Comparison of ENCODE assay signal across 9 mouse cellular contexts in genomic region chr12:50697492-50697891, GRCm38 (mm10). TPM values are rescaled to one million over a fixed set of nuclear protein-coding genes. Genes with fewer than 3 reads are reported as not detected.
DNase-seq lines count a peak whose midpoint lies in the region; ATAC-seq and TF ChIP-seq lines count a peak whose summit lies in the region.
"Had no signal": no experiment of that assay in that cellular context is flagged by ENCODE, and none has a peak within 500 bp of the region (broad histone marks: within the 10 kb centered on the region; RNA-seq: fewer than 3 reads in every experiment).

No protein-coding gene starts in this region.

- WGBS in heart, embryonic 12.5 days, result 14% methylated on average over 3 of the region's 3 CpGs

- no peak overlapping the region for H3K27ac ChIP-seq in heart, embryonic 12.5 days (ENCODE audit: poor library complexity, severe bottlenecking)
- H3K27ac ChIP-seq in ES-E14 (ENCODE audit: insufficient read depth, low read depth, low read length, poor library complexity, severe bottlenecking), result no peak overlapping the region
- no peak overlapping the region for H3K27ac ChIP-seq in layer of hippocampus, adult 2 months
- H3K27ac ChIP-seq: liver, embryonic 15.5 days had no signal

- in situ Hi-C loops in ES-E14 (cut with MboI; ENCODE audit: low sequenced_read_pairs in 2 of 2, unreplicated experiment in 2 of 2), result no loop called here

- TF ChIP-seq CTCF in layer of hippocampus, adult 2 months (conservative IDR thresholded peaks at IDR 0.05), result peak; percentile 94

- no peak overlapping the region for H3K4me3 ChIP-seq in heart, embryonic 12.5 days
- H3K4me3 ChIP-seq in ES-E14 (ENCODE audit: insufficient read depth in 1 of 2, low read depth in 1 of 2, low read length in 2 of 2, poor library complexity in 1 of 2, severe bottlenecking in 1 of 2), result no peak overlapping the region
- H3K4me3 ChIP-seq in layer of hippocampus, adult 2 months, result no peak overlapping the region
- H3K4me3 ChIP-seq: liver, embryonic 15.5 days had no signal

- peak; percentile 20 to 30 for DNase-seq in heart, adult 18-20 months
- peak; percentile 4 for DNase-seq in ES-E14 (ENCODE audit: low read depth, low spot score)
- DNase-seq in embryo, embryonic 11 days, result peak; percentile 38
- DNase-seq in layer of hippocampus, adult 2 months (ENCODE audit: low spot score in 2 of 2), result peak; percentile 31 to 33
- DNase-seq in retina, embryonic 14.5 days (ENCODE audit: low spot score), result peak; percentile 60
- DNase-seq in spleen, postnatal 4 days (ENCODE audit: low spot score in 2 of 2), result no peak
- no peak for DNase-seq in urinary bladder, postnatal 36 days (ENCODE audit: low spot score in 2 of 2)

- no peaks in the 10 kb centered on the region for H3K27me3 ChIP-seq in heart, embryonic 12.5 days (replicated peaks)
- H3K27me3 ChIP-seq: liver, embryonic 15.5 days had no signal

- H3K4me2 ChIP-seq in heart, embryonic 12.5 days, result no peak overlapping the region
- H3K4me2 ChIP-seq: liver, embryonic 15.5 days had no signal

- no peaks in the 10 kb centered on the region for H3K4me1 ChIP-seq in heart, embryonic 12.5 days (replicated peaks)
- H3K4me1 ChIP-seq in ES-E14 (ENCODE audit: control insufficient read depth in 2 of 2, insufficient read depth in 2 of 2, low read length in 2 of 2, poor library complexity in 1 of 2), result no peaks in the 10 kb centered on the region
- H3K4me1 ChIP-seq: liver, embryonic 15.5 days had no signal

- H3K36me3 ChIP-seq in heart, embryonic 12.5 days, result no peaks in the 10 kb centered on the region
- H3K36me3 ChIP-seq in ES-E14 (ENCODE audit: control insufficient read depth, insufficient read depth, low read length, poor library complexity, severe bottlenecking), result no peaks in the 10 kb centered on the region
- H3K36me3 ChIP-seq: liver, embryonic 15.5 days had no signal

- no peak overlapping the region for H3K9ac ChIP-seq in heart, embryonic 12.5 days
- no peak overlapping the region for H3K9ac ChIP-seq in ES-E14 (ENCODE audit: insufficient read depth, low read depth, low read length, poor library complexity, severe bottlenecking)
- H3K9ac ChIP-seq: liver, embryonic 15.5 days had no signal

- H3K9me3 ChIP-seq in heart, embryonic 12.5 days (replicated peaks), result no peaks in the 10 kb centered on the region
- H3K9me3 ChIP-seq in ES-E14 (ENCODE audit: control insufficient read depth, insufficient read depth, low read depth, low read length), result no peaks in the 10 kb centered on the region
- H3K9me3 ChIP-seq: liver, embryonic 15.5 days had no signal

- ATAC-seq in heart, embryonic 12.5 days (ENCODE audit: insufficient number of reproducible peaks, low FRiP score), result no peak

TF ChIP-seq in ES-E14, 5 proteins besides CTCF, POLR2A, EP300 and RAD21:
- TF ChIP-seq CHD2 (IDR thresholded peaks at IDR 0.05; ENCODE audit: low read depth, low read length), result no peak
- no peak for TF ChIP-seq HCFC1 (IDR thresholded peaks at IDR 0.05; ENCODE audit: borderline replicate concordance, insufficient read depth, low read length)
- no peak for TF ChIP-seq MAFK (IDR thresholded peaks at IDR 0.05; ENCODE audit: insufficient read depth, low read depth, low read length)
- no peak for TF ChIP-seq ZC3H11A (IDR thresholded peaks at IDR 0.05; ENCODE audit: borderline replicate concordance, low read depth, low read length)
- TF ChIP-seq ZNF384 (IDR thresholded peaks at IDR 0.05; ENCODE audit: low read depth, low read length), result no peak
TF ChIP-seq in ES-E14: peak in this region for 0.

RNA-seq across cellular contexts. Expression of gene Prkd1, which starts 48.6 kb away (rescaled TPM):
- total RNA-seq in heart, adult 18-20 months (2021), result 1 to 10 TPM; 6.5 to 7.0 TPM
- 7.7 and 8.3 TPM in 2 replicates for polyA plus RNA-seq in heart, embryonic 12.5 days (2016; fragmentation: Nextera tagmentation; extraction: Ambion mirVana)
- total RNA-seq in ES-E14 (2012; rRNA removed), result 1.5 and 3.0 TPM in 2 replicates
- 10 to 100 TPM; 14.5 to 15.4 TPM for total RNA-seq in layer of hippocampus, adult 2 months (2021)

Comparison
In these comparisons a context has a peak if more than half of its experiments do, and no peak if none do; other contexts are left out.
1. DNase-seq: peak in heart, adult 18-20 months (2 of 2), ES-E14 (single experiment), embryo, embryonic 11 days (single experiment), layer of hippocampus, adult 2 months (2 of 2) and retina, embryonic 14.5 days (single experiment); none in spleen, postnatal 4 days (0 of 2) and urinary bladder, postnatal 36 days (0 of 2).